Mouse (Mus musculus) lung, adult 2 months (tissue): ENCODE data around the gene Phlda2.

Experiments
- CTCF ChIP-seq: fragments of 200-500 bp; IDR thresholded peaks from 2 replicates; pipeline ENCODE4 v1.5.1; 2011; ENCODE audit warnings: mild to moderate bottlenecking, low read length, control low read depth; ENCODE audit not compliant: insufficient read depth
- POLR2A ChIP-seq: fragments of 200-500 bp; IDR thresholded peaks from 2 replicates; pipeline ENCODE4 v1.6.1; 2011; ENCODE audit warnings: low read depth, mild to moderate bottlenecking, control low read depth, low read length, borderline replicate concordance; ENCODE audit errors: extremely low read depth

DNA sequence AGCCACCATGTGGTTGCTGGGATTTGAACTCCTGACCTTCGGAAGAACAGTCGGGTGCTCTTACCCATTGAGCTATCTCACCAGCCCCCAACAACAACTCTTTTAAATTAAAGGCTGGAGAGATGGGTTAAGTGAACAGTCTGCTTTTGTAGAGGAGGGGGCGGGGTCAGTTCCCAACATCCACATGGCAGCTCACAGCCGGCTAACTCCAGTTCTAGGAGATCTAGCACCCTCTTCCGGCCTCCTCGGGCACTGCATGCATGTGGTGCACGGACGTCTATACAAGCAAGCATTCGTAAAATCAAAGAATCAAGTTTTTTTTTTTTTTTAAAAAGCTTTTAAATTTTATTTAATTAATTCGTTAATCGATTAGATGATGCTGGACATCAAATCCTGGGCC, 2.9 kb upstream of the Phlda2 start:
- peak; percentile 68 for TF ChIP-seq CTCF
- TF ChIP-seq POLR2A: no peak
